Mouse (Mus musculus) hindbrain, embryonic 16.5 days (tissue): ENCODE results near the gene Tecpr1. TPM values are rescaled to one million over a fixed set of nuclear protein-coding genes. Genes with fewer than 3 reads are reported as not detected.

Source experiments
- ATAC-seq: fragments of 200-750 bp; cut with Nextera tagmentation; 2 replicates; pipeline ENCODE4 v1.8.0; 2017; ENCODE audit warnings: moderate TSS enrichment, moderate library complexity
- H3K27ac ChIP-seq: fragments of 300-500 bp; sonication (generic); 2 replicates; pipeline ENCODE4 v1.5.1; 2014; ENCODE audit warnings: low read depth, mild to moderate bottlenecking, control low read depth, low read length, moderate library complexity
- H3K27me3 ChIP-seq: fragments of 300-500 bp; sonication (generic); replicated peaks from 2 replicates; pipeline ENCODE4 v1.6.1; 2014; ENCODE audit warnings: low read length; ENCODE audit not compliant: control insufficient read depth, insufficient read depth
- H3K36me3 ChIP-seq: fragments of 300-500 bp; sonication (generic); 2 replicates; pipeline ENCODE4 v1.6.1; 2014; ENCODE audit warnings: mild to moderate bottlenecking, low read length, moderate library complexity, mixed read lengths; ENCODE audit not compliant: control insufficient read depth, insufficient read depth
- H3K4me1 ChIP-seq: fragments of 300-500 bp; sonication (generic); 2 replicates; pipeline ENCODE4 v1.6.1; 2014; ENCODE audit warnings: low read depth, low read length; ENCODE audit not compliant: control insufficient read depth, insufficient read depth
- H3K4me2 ChIP-seq: fragments of 300-500 bp; sonication (generic); 2 replicates; pipeline ENCODE4 v1.6.1; 2014; ENCODE audit warnings: mild to moderate bottlenecking, low read length, control low read depth, moderate library complexity
- H3K4me3 ChIP-seq: fragments of 300-500 bp; sonication (generic); 2 replicates; pipeline ENCODE4 v1.5.1; 2014; ENCODE audit warnings: mild to moderate bottlenecking, low read length, control low read depth, moderate library complexity
- H3K9ac ChIP-seq: fragments of 300-500 bp; sonication (generic); 2 replicates; pipeline ENCODE4 v1.6.1; 2014; ENCODE audit warnings: low read depth, mild to moderate bottlenecking, control low read depth, low read length, moderate library complexity
- H3K9me3 ChIP-seq: fragments of 300-500 bp; sonication (generic); 2 replicates; pipeline ENCODE4 v1.6.1; 2014; ENCODE audit warnings: mild to moderate bottlenecking, low read length, moderate library complexity; ENCODE audit not compliant: control insufficient read depth
- WGBS: fragments of 180-500 bp; shearing (Covaris S2); extraction: QIAGEN DNeasy Blood & Tissue Kit; methylation state at CpG from one replicate; pipeline ENCODE4 v1.1.7; 2014; 5-methylcytosine and 5-hydroxymethylcytosine counted together
- polyA plus RNA-seq: library from polyadenylated mRNA; unstranded; fragments of >200 nt; fragmentation: Nextera tagmentation; extraction: Ambion mirVana; gene quantifications from 2 replicates; pipeline ENCODE4 v1.2.1, GENCODE M21; 2015

Gene Tecpr1
- polyA plus RNA-seq, 1 experiment from 2014 or later, result 41.8 TPM

- H3K27me3 ChIP-seq, result no peaks in the 10 kb centered on the region
- ATAC-seq, result no peak
- H3K27ac ChIP-seq, result no peak overlapping the region
- H3K36me3 ChIP-seq, result peaks cover 45% of the 10 kb centered on the region
- no peaks in the 10 kb centered on the region for H3K9me3 ChIP-seq
- H3K4me1 ChIP-seq, result no peaks in the 10 kb centered on the region
- H3K4me2 ChIP-seq, result no peak overlapping the region
- H3K4me3 ChIP-seq, result no peak overlapping the region
- WGBS, result 93% methylated on average over 15 of the region's 15 CpGs
- no peak overlapping the region; the same call in 1 of the 2 replicates for H3K9ac ChIP-seq
These were observed 17.3 kb downstream of the Tecpr1 start for GRCm38 (mm10) chr5:144206069-144206468.

GRCm38 (mm10) chr5:144204911-144205310, 18.5 kb downstream of the Tecpr1 start:
- Histone ChIP-seq H3K36me3 (peaks cover 40% of the 10 kb centered on the region), H3K9me3 (no peaks in the 10 kb centered on the region), H3K27me3 (no peaks in the 10 kb centered on the region), H3K27ac (no peak overlapping the region), H3K9ac (no peak overlapping the region), H3K4me2 (no peak overlapping the region), H3K4me1 (no peaks in the 10 kb centered on the region), H3K4me3 (no peak overlapping the region)
- no peak for ATAC-seq
- 78% methylated on average over 10 of the region's 10 CpGs for WGBS

- Histone ChIP-seq H3K4me1 (no peaks in the 10 kb centered on the region), H3K9me3 (no peaks in the 10 kb centered on the region), H3K27ac (no peak overlapping the region), H3K4me3 (no peak overlapping the region), H3K9ac (no peak overlapping the region), H3K4me2 (no peak overlapping the region), H3K27me3 (no peaks in the 10 kb centered on the region), H3K36me3 (peaks cover 37% of the 10 kb centered on the region)
- 94% methylated on average over 12 of the region's 12 CpGs for WGBS
- ATAC-seq, result no peak
These were observed 19.1 kb downstream of the Tecpr1 start for GRCm38 (mm10) chr5:144204303-144204702.

- Histone ChIP-seq H3K4me2 (no peak overlapping the region), H3K9ac (no peak overlapping the region), H3K9me3 (no peaks in the 10 kb centered on the region), H3K27me3 (no peaks in the 10 kb centered on the region), H3K36me3 (peaks cover 37% of the 10 kb centered on the region), H3K27ac (no peak overlapping the region), H3K4me3 (no peak overlapping the region), H3K4me1 (no peaks in the 10 kb centered on the region)
- 91% methylated on average over 10 of the region's 10 CpGs for WGBS
- ATAC-seq, result no peak
These were observed 19.9 kb downstream of the Tecpr1 start for GRCm38 (mm10) chr5:144203398-144203959.

GRCm38 (mm10) chr5:144202430-144202829, 21.0 kb downstream of the Tecpr1 start:
- H3K4me1 ChIP-seq, result no peaks in the 10 kb centered on the region
- H3K4me2 ChIP-seq, result no peak overlapping the region
- no peaks in the 10 kb centered on the region for H3K9me3 ChIP-seq
- peaks cover 37% of the 10 kb centered on the region for H3K36me3 ChIP-seq
- 96% methylated on average over 6 of the region's 6 CpGs for WGBS
- ATAC-seq, result no peak
- H3K9ac ChIP-seq, result no peak overlapping the region
- no peaks in the 10 kb centered on the region for H3K27me3 ChIP-seq
- H3K4me3 ChIP-seq, result no peak overlapping the region
- no peak overlapping the region for H3K27ac ChIP-seq

- Histone ChIP-seq H3K36me3 (peaks cover 26% of the 10 kb centered on the region), H3K4me3 (no peak overlapping the region), H3K4me2 (no peak overlapping the region), H3K4me1 (no peaks in the 10 kb centered on the region), H3K9ac (no peak overlapping the region), H3K27ac (no peak overlapping the region), H3K9me3 (no peaks in the 10 kb centered on the region), H3K27me3 (no peaks in the 10 kb centered on the region)
- WGBS, result 50% methylated on average over 11 of the region's 11 CpGs
- no peak for ATAC-seq
These were observed 22.8 kb downstream of the Tecpr1 start for GRCm38 (mm10) chr5:144200616-144201015.

GRCm38 (mm10) chr5:144195567-144195966, 27.8 kb downstream of the Tecpr1 start:
- Histone ChIP-seq H3K9me3 (no peaks in the 10 kb centered on the region), H3K9ac (no peak overlapping the region), H3K27me3 (no peaks in the 10 kb centered on the region), H3K27ac (no peak overlapping the region), H3K36me3 (peaks cover 2% of the 10 kb centered on the region; the same call in 1 of the 2 replicates), H3K4me3 (no peak overlapping the region), H3K4me2 (no peak overlapping the region), H3K4me1 (no peaks in the 10 kb centered on the region)
- no peak for ATAC-seq
- WGBS, result 87% methylated on average over 8 of the region's 8 CpGs

GRCm38 (mm10) chr5:144194416-144194815, 29.0 kb downstream of the Tecpr1 start:
- Histone ChIP-seq H3K4me3 (no peak overlapping the region), H3K27ac (no peak overlapping the region), H3K4me1 (peaks cover 7% of the 10 kb centered on the region; the same call in 1 of the 2 replicates), H3K36me3 (no peaks in the 10 kb centered on the region; the same call in 1 of the 2 replicates), H3K9ac (no peak overlapping the region), H3K9me3 (no peaks in the 10 kb centered on the region), H3K4me2 (no peak overlapping the region), H3K27me3 (no peaks in the 10 kb centered on the region)
- ATAC-seq, result no peak
- 73% methylated on average over 7 of the region's 7 CpGs for WGBS

- Histone ChIP-seq H3K4me3 (no peak overlapping the region), H3K36me3 (no peaks in the 10 kb centered on the region; the same call in 1 of the 2 replicates), H3K27me3 (no peaks in the 10 kb centered on the region), H3K9ac (no peak overlapping the region), H3K4me1 (peaks cover 7% of the 10 kb centered on the region; the same call in 1 of the 2 replicates), H3K9me3 (no peaks in the 10 kb centered on the region), H3K4me2 (no peak overlapping the region), H3K27ac (no peak overlapping the region)
- no peak for ATAC-seq
- 84% methylated on average over 6 of the region's 6 CpGs for WGBS
These were observed 30.7 kb downstream of the Tecpr1 start for GRCm38 (mm10) chr5:144192673-144193072.
